Mouse (Mus musculus): ENCODE results near the gene Ptpdc1.
A peak's percentile ranks its signal among the peaks of the same experiment; 100 is the strongest.

Gene Ptpdc1

DNA sequence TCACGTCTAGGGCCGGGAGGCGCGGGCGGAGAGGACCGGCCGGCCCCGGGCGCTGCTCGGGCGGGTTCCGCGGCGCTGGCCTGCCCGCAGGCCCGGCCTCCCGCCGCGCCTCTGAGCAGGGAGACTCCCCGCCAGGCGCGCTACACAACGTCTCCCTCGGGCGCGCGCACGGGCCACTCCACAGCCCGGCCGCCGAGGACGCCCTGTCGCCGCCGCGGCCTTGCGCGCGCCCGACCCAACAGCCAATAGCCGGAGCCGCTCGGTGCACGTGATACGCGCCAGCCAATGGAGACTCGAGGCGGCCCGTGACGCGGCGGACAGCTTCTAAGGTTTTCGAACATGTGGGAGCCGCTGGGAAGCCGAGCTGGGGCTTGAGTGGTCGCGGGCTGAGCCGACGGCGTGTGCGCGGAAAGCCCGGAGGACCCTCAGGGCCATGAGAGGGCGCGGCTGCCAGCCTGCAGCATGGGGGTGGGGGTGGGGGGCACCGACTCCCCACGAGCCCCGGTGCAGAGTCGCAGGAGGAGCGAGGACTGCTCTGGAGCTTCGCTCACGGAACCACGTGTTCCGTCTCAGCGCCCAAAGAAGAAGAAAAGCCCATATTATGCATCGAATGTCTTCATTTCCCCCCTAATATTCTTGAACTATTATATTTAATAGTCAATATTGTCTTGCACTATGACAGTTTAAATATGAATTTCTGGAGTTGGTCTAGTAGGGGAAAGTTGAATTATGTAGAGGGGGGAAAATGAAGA, at the start of gene Ptpdc1:
Ptpdc1 (minus strand) TSS at position 232 of the 752 bp plus-strand sequence.
- peak; percentile 95 for DNase-seq (ENCODE audit: low spot score in 2 of 2)

DNA sequence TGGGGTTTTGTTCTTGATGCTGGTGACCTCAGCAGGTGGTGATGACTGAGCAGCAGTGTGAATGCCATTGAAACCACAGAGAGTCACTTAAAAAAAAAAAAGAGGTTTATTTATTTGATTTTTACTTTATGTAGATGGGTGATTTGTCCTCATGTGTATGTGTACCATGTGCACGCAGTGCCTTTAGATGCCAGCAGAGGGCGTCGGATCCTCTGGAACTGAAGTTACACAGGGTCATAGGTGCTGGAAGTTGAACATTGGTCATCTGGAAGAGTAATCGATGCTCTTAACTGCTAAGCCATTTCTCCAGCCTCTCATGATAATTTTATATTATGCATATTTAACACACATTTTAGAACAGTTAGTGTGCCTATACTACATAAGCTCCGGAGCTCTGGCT, 49.1 kb upstream of the Ptpdc1 start:
- DNase-seq (ENCODE audit: low spot score in 2 of 2) = no peak

DNA sequence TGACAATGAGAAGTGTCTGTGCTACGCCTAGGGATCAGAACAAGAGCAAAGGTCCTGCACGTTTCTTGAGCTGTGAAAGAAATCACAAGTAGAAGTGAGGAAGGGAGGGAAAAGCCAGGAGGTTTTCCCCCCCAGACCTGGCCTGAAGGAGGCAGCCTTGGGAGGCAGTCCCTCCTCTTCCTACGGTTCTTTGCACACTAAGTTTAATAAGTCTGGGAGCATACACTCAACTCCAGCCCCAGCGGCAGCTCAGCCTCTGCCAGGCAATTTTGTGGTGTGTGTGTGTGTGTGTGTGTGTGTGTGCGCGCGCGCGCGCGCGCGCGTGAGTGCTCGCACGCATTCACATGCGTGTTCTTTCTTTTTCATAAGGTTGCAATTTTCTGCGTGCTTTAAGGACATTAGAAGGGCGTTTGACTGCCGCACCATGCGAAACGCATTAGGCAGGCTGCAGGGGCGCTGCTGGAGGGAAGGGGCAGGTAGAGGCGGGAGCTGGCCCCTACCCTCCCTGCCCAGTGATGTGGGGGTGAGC, 46.9 kb upstream of the Ptpdc1 start:
- no peak for DNase-seq (ENCODE audit: low spot score in 2 of 2)

DNA sequence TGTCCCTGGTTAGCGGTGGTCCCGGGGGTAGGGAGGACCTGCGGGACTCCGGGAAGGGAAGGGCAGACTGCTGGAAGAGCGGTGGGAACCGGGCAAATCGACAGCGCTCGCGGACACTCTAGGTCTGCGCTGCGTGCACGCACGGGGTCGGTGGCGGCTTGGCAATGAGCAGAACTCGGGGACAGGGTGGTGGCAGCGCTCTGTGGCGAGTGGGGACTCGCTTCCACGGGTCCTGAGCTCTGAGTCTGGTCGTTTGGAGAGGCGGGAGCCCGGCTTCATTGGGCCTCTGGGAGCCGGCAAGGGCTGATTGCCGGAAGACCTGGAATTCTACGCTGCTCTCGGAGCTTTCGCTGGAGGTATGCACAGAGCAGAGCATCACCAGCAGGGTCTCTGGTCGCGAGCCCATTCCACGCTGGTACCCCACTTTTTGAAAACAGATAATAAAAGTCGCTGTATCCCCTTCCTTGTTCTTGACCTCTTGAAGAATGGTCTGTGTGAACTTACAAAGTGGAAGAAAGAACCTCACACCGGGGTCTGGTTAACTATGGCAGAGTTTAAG, 43.6 kb upstream of the Ptpdc1 start:
- no peak for DNase-seq (ENCODE audit: low spot score in 2 of 2)

DNA sequence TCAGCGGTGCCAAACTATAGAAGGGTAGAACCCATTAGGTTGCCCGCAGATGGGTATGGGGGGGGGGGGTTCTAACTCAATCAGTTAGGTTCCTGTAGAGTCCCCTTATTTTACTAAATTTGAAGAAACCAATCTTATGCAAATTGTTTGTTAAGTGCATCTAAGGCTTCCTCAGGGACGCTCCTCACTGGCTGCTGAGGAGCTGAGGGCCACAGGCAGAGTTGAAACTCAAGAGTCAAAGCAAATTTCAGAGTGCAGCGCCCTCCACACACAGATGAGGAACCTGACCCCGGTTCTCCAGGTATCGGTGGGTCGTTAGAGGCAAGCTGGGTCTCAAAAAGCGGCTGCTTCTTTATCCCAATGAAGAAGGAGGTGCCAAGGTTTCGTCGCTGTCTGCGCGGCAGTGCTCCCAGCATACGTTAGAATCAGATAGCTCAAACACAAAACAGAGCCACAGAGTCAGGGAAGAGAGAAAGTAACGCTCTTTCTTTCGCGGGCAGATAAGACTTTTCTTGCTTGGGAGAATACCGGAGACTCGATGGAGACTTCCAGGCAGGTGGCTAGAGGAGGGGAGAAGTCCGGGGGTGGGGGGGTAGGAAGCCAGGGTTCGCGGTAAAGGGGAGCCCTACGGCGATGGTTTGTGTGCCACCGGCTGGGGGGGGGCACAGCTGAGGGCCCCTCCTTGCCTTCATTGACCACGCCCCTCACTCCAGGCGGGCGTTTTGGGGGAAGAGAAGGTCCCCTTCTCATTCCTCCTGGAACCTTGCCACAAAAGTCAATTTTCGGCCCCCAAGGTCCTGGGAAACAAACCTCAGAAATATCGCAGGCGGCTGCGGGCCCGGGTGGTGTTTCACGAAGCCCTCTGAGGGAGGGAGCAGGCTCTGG, 42.9 kb upstream of the Ptpdc1 start:
- DNase-seq (ENCODE audit: low spot score in 2 of 2) = no peak

DNA sequence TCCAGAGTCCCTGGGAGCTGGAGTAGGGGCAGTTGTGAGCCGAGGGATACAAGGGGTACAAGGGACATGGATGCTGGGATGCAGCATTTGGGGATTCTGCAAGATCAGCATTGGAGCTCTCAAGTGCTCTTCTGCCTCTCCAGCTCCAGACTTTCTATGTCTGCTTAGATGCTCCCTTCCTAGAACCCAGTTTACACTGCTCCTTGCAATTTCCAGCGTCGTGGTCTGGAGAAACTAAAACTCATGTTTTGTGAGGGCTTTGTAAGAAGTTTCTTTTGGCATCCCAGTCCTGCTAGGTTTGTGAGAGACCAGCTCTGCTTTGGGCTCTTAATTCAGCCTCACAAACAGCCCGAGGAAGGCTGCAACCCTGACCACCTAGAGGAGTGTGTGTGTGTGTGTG, 42.0 kb upstream of the Ptpdc1 start:
- DNase-seq (ENCODE audit: low spot score in 2 of 2) = no peak

DNA sequence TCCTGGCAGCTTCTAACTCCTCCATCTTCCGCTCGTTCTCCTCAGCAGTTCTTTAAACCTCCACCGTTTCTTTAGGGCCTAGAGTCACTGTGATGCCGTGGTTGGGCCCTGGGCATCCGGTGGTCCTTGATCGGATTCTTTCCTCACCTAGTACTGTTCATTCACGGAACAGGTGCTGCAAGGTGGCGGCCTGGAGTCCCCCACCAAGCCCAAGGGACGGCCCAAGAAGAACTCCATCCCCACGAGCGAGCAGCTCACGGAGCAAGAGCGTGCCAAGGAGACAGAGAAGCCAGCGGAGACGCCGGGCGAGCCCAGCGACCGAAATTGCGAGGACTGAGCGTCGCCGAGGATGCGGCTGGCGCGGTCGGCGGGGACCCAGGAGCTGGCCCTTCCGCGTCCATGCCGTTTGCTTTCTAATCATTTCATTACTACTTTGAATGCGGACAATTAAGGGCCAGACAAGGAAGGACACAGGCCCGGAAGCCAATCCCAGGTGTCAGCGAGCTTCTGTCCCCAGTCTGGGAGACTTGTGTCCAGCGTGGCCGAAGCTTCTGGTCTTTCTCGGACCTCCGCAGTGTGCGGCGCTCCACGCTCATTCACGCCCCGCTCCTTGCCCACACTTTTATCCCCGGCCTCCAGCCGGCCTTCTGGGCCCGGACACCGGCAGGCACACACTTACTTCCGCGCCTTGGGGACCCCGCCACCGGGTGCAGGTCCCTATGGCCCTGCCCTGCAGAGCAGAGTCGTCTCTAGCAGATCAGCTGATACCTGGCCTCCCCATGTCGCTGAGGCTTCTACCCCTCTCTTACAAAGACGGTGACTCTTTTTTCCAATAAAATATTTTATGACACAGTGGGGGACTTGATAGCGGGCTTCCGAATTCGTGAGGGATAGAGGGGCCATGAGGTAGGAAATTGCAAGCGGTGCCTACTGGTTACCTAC, 40.5 kb upstream of the Ptpdc1 start:
- DNase-seq (ENCODE audit: low spot score in 2 of 2) = no peak

DNA sequence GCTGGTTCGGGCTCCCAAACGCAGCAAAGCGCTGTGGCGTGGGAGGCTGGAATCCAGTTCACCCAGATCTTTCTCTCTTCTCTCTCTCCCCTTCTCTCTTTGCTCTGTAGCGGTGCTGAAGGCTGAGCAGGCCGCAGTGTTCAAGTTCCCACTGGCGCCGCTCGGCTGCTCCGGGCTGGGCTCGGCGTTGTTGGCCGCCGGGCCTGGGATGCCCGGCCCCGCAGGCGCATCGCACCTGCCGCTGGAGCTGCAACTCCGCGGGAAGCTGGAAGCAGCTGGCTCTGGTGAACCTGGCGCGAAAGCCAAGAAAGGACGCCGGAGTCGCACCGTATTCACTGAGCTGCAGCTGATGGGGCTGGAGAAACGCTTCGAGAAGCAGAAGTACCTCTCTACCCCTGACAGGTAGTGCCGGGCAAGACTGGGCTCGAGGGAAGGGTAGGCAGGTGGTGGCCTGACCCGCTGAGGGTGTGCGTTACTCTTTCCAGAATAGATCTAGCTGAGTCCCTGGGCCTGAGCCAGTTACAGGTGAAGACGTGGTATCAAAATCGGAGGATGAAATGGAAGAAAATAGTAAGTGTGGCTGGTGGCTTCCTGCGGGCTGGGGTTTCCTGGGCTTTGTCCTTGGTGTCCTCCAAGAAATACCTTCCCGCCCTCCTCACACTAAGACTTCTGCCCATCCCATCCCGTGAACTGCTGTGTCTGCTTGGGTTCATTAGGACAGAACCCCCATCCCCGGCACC, 39.6 kb upstream of the Ptpdc1 start:
- no peak for DNase-seq (ENCODE audit: low spot score in 2 of 2)

DNA sequence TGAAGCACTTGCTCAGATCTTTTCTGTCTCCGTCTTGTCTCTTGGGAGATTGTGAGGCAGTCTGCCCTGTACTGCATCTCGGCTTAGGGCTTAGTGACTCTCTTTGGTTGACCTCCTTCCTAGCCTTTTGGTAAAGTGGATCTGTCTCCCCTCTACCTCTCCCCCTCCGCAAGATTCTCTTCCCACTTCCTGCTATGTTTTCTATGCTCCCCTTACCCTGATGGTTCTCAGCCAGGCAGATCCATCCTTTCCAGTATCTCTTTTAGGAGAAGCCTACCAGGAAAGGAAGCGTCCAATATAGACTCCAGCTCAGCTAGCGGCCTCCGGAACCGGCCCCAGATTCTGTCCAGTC, 38.5 kb upstream of the Ptpdc1 start:
- DNase-seq (ENCODE audit: low spot score in 2 of 2) = no peak

DNA sequence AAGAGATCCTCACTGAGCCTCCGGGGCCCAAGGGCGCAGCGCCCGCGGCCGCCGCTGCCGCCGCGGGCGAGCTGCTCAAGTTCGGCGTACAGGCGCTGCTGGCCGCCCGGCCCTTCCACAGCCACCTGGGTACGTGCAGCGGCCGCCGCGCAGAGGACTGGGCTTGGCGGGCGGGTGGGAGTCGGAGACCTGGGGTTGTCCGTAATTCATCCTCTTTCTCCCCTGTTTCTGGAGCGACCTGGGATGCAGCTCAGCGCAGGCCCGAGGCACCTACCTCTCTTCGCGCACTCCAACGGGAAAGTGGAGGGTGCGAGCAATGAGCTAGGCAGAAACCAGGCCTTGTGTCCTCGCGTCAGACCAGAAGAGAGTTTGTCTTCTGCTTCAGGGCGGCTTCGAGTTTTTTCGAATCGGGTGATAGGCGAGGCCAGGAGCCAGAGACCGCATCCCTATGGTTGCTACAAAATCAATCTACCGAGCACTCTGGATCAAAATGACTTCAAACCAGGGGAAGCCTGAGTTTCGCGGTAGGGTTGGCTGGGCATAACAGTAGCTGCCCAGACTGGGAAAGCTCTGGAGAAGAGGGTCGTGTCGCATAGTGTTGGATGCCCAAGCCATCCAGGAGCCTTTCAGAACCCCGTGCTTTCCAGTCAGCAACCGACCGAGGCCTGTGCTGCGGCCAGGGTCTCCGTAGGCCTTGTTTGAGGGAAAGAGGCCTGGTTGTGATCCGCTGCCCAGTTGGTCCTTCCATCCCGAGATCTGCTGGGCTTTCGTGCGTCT, 37.9 kb upstream of the Ptpdc1 start:
- no peak for DNase-seq (ENCODE audit: low spot score in 2 of 2)

DNA sequence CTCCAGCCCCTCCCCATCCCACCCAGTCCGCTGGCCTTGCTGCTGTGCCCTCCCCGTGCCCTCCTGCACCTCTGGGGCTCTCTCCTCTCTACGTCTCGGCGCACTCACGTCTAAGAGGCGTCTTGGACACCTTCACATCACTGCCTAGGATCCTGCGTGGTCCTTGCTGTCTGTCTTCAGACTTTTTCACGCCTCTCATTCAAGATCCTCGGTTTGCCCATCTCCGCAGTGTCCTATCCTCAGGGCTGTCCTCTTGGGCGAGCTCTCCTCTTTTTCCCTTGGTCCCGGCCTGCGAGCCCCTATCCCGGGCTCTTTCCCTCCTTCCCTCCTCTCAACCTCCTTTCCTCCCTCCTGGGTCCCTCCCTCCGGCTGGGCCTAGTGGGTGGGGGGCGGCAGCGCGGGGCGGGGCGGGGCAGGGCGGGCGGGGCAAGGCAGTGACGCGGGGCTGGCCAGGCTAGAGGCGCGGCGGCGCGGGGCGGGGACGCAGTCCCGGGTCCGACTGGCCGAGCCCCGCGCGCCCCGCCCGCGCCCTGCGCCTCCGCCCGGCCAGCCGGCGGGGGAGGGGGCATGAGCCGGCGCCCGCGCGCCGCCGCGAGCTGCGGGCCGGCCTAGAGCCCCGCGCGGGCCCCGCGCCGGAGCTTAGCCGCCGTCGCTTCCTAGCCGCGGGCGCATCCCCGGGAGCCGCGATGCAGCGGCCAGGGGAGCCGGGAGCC, 37.1 kb upstream of the Ptpdc1 start, which contains the start of gene Barx1:
Barx1 (plus strand) TSS at position 568 of the 713 bp plus-strand sequence.
- DNase-seq (ENCODE audit: low spot score in 2 of 2) = no peak

DNA sequence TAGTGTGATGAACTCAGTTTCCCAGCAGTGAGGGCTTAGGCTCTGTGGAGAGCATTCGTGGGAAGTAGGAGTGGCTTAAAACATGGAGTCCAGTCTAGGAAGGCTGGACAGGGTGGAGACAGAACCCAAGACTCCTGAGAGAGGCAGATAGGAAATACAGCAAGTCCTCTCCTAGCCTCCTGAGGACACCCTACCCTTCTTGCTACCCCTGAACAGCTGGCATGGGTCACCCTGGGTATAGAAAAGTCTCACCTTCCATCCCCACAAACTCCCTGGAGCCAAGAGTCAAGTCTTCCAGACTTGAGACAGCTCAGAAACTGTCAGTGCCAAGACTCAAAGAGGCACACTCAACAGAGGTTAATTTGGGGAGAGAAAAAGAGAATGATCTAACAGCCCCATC, 36.1 kb upstream of the Ptpdc1 start:
- DNase-seq (ENCODE audit: low spot score in 2 of 2) = no peak

DNA sequence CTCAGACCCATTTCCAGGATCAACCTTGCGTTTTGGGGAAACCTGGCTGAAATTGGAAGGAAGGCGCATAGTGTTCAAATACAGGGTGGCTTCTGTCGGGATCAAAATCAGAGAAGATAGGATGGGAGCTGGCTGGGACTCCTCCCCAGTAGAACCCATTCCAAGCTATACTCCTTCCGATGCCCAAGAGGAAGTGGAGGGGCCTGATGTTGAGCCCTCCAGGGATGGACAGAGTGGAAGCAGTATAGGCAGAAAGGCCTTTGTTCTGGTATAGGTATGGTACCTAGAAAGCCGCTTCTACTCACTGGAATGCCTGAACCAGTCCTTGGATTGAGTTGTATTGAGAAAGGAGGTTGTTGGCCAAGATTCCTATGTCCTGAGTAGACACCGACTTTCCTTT, 35.3 kb upstream of the Ptpdc1 start:
- DNase-seq (ENCODE audit: low spot score in 2 of 2) = no peak

DNA sequence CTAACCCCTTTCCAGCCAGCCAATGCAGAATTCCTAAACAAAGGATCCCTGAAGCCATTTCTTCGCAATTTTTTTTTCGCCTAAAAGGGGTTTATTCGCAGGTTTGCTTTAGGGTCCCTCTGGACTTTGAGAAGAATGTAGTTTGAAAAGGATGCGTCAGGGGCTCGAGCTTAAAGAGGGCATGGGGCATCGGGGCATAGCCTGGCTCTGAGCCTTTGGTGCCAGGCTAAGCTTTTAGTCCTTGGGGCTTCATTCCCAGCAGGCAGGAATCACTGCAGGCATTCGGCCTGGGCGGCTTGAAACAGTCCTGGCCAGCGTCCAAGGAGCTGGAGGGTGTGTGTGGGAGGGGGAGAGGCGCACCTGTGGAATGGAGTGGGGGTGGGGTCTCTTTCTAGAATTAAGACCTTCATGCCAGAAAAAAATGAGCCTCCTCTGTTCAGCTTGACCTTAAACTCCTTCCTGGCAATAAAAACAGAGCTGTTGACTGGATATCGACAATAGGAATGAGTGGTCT, 34.8 kb upstream of the Ptpdc1 start:
- no peak for DNase-seq (ENCODE audit: low spot score in 2 of 2)

DNA sequence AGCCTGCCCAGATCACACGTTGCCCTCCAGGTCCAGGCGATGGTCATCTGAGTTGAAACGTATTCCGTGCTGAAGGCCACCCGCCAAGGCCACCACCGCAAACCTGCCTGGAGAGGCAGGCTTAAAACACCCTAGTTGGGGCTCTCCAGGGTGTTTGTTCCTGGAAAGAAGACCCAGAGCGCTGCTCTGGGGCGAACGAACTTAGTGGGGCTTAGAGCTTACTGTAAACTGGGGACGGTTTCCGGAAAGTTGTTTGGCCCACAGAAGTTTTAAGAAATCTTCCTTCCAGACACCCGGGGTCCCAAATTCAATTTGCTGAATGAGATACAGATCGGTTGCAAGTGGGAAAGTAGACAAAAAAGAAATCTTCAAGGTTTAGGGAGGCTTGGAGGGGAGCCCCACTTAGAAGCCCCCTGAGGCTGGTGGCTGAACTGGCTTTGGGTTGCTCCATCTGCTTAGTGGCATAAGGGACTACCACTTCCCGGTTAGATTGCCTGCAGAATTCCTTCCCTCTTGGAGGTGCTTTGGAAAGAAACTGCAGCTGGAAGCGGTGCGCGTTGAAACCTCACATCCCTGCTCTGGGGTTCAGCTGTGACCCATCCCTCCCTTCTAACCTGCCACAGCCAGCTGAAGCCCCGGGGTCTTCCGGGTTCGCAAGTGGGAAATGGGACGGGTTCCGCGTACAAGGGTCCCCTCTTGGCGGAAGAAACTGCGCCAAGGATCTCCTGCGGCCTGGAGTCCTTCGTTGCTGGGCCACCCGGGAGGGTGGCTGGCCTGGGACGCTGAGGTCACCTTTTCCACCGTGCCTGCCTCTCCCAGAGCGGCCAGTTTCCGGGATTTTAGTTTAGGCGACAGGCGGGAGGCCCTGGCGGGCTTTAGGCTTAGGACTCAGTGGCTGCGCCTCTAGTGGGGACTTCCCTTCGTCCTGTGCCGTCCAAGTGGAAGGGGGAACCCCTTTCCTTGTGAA, 34.1 kb upstream of the Ptpdc1 start:
- DNase-seq (ENCODE audit: low spot score in 2 of 2) = no peak

DNA sequence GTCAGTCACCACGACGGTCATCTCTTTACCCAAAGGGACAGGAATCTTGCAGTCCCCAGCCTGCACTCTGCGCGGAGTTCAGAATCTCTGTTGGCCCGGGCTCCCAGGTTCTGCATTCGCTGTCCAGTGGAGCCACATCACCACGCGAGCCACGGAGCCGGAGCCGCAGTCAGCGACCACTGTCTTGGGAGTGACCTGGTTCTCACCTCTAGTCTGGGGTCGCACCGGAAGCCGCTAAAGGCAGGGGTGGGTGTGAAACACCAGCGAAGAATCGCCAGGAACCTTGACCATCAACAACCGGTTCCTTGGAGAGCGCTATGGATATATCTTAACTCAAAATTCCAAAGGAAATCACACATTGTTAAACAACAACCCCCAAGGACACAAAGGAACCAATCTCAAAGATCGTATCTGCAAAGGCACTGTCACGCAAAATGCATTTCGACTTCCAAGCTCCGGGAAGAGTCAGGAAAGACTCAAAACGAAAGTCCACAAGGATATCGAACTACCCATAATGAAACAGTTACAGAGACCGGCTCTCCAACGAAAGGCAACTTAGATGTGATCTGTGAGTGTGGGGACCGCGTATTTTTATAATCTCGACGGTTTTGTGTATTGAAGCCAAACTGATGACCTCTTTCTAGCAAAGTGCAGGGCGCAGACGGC, 33.3 kb upstream of the Ptpdc1 start:
- no peak for DNase-seq (ENCODE audit: low spot score in 2 of 2)

DNA sequence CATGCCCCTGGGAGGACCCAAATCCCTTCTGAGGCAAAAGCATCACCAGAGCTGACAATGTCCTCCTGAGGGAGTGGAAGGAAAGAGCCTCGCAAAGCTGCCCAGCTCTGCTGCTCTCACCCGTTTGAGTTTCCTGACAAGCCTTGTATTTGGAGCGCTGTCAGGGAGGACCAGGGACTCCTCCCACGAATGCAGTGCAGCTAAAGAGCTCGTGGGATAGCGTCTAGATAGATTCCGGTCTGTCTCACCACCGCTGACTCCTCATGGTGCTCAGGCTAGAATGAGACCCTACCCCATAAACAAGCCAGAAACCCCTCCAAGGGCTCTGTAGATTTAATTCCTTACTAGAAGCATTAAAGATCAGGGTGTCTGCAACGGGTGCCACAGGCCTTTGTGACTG, 32.3 kb upstream of the Ptpdc1 start:
- no peak for DNase-seq (ENCODE audit: low spot score in 2 of 2)

Data from frontal cortex, postnatal 25 days (tissue).